Mouse (Mus musculus): Measurements from ENCODE around the gene Hist1h2af.
A peak's percentile ranks its signal among the peaks of the same experiment; 100 is the strongest.

Hist1h2af gene

GRCm38 (mm10) chr13:23533560-23534367 lies at the start of gene Hist1h2af:
Hist1h2af (plus strand) TSS chr13:23533906.
- peak; percentile 88 for DNase-seq (ENCODE audit: low read depth)

- no peak for DNase-seq (ENCODE audit: low read depth)
These were observed 48.4 kb upstream of the Hist1h2af start for GRCm38 (mm10) chr13:23485271-23485670.

GRCm38 (mm10) chr13:23488400-23489322 lies 45.0 kb upstream of the Hist1h2af start, which contains the start of gene Btn2a2:
Btn2a2 (minus strand) TSS chr13:23488857.
- peak; percentile 75 for DNase-seq (ENCODE audit: low read depth)

- no peak for DNase-seq (ENCODE audit: low read depth)
These were observed 42.8 kb upstream of the Hist1h2af start for GRCm38 (mm10) chr13:23490863-23491262.

GRCm38 (mm10) chr13:23491263-23491662 lies 42.4 kb upstream of the Hist1h2af start:
- no peak for DNase-seq (ENCODE audit: low read depth)

- peak; percentile 25 for DNase-seq (ENCODE audit: low read depth)
These were observed 41.7 kb upstream of the Hist1h2af start for GRCm38 (mm10) chr13:23491990-23492389.

- DNase-seq (ENCODE audit: low read depth): no peak
These were observed 38.2 kb upstream of the Hist1h2af start for GRCm38 (mm10) chr13:23495526-23495925.

- no peak for DNase-seq (ENCODE audit: low read depth)
These were observed 35.9 kb upstream of the Hist1h2af start for GRCm38 (mm10) chr13:23497656-23498321.

- DNase-seq (ENCODE audit: low read depth): no peak
These were observed 35.1 kb upstream of the Hist1h2af start for GRCm38 (mm10) chr13:23498653-23499052.

GRCm38 (mm10) chr13:23499943-23500342 lies 33.8 kb upstream of the Hist1h2af start:
- no peak for DNase-seq (ENCODE audit: low read depth)

GRCm38 (mm10) chr13:23500424-23501200 lies 33.1 kb upstream of the Hist1h2af start:
- DNase-seq (ENCODE audit: low read depth): peak; percentile 69

GRCm38 (mm10) chr13:23501511-23501910 lies 32.2 kb upstream of the Hist1h2af start:
- no peak for DNase-seq (ENCODE audit: low read depth)

GRCm38 (mm10) chr13:23502031-23502567 lies 31.6 kb upstream of the Hist1h2af start:
- no peak for DNase-seq (ENCODE audit: low read depth)

GRCm38 (mm10) chr13:23502916-23503315 lies 30.8 kb upstream of the Hist1h2af start:
- DNase-seq (ENCODE audit: low read depth): no peak

GRCm38 (mm10) chr13:23503797-23504196 lies 29.9 kb upstream of the Hist1h2af start:
- peak; percentile 73 for DNase-seq (ENCODE audit: low read depth)

- no peak for DNase-seq (ENCODE audit: low read depth)
These were observed 27.9 kb upstream of the Hist1h2af start for GRCm38 (mm10) chr13:23505662-23506345.

- peak; percentile 64 for DNase-seq (ENCODE audit: low read depth)
These were observed 27.4 kb upstream of the Hist1h2af start for GRCm38 (mm10) chr13:23506351-23506750.

- DNase-seq (ENCODE audit: low read depth): no peak
These were observed 26.7 kb upstream of the Hist1h2af start for GRCm38 (mm10) chr13:23506819-23507515.

- DNase-seq (ENCODE audit: low read depth): no peak
These were observed 23.6 kb upstream of the Hist1h2af start for GRCm38 (mm10) chr13:23510127-23510526.

GRCm38 (mm10) chr13:23513517-23513916 lies 20.2 kb upstream of the Hist1h2af start:
- DNase-seq (ENCODE audit: low read depth): no peak
